Mouse (Mus musculus): ENCODE results near the gene Gps2. TPM values are rescaled to one million over a fixed set of nuclear protein-coding genes. Genes with fewer than 3 reads are reported as not detected.

The Gps2 gene
- total RNA-seq, 2 experiments from 2014 or later = 34.6 to 35.2 TPM

- no peak for DNase-seq
Observed at GRCm38 (mm10) chr11:69886907-69887635, 26.6 kb upstream of the Gps2 start.

- no peak for DNase-seq
Observed at GRCm38 (mm10) chr11:69891482-69891881, 22.2 kb upstream of the Gps2 start.

- no peak for DNase-seq
Observed at GRCm38 (mm10) chr11:69894671-69895070, 19.0 kb upstream of the Gps2 start.

- DNase-seq = no peak
Observed at GRCm38 (mm10) chr11:69895291-69895690, 18.4 kb upstream of the Gps2 start, which contains the start of gene Acap1. Acap1 (minus strand) TSS chr11:69895539.

- DNase-seq = no peak
Observed at GRCm38 (mm10) chr11:69899870-69900269, 13.8 kb upstream of the Gps2 start.

GRCm38 (mm10) chr11:69900471-69901405, 12.9 kb upstream of the Gps2 start, which contains the start of the genes 2810408A11Rik and Neurl4:
2810408A11Rik (minus strand) TSS chr11:69900987.
Neurl4 (plus strand) TSS chr11:69901072.
- DNase-seq = peak; percentile 88

- peak; percentile 98 for DNase-seq
Observed at GRCm38 (mm10) chr11:69901406-69901846, 12.3 kb upstream of the Gps2 start.

- no peak for DNase-seq
Observed at GRCm38 (mm10) chr11:69901993-69902392, 11.7 kb upstream of the Gps2 start.

- no peak for DNase-seq
Observed at GRCm38 (mm10) chr11:69902972-69903371, 10.7 kb upstream of the Gps2 start.

GRCm38 (mm10) chr11:69904311-69904710, 9.4 kb upstream of the Gps2 start:
- no peak for DNase-seq

GRCm38 (mm10) chr11:69908645-69909044, 5.0 kb upstream of the Gps2 start:
- DNase-seq = no peak

GRCm38 (mm10) chr11:69909174-69909573, 4.5 kb upstream of the Gps2 start:
- no peak for DNase-seq

GRCm38 (mm10) chr11:69910177-69910576, 3.5 kb upstream of the Gps2 start:
- no peak for DNase-seq

GRCm38 (mm10) chr11:69910781-69911560, 2.7 kb upstream of the Gps2 start:
- no peak for DNase-seq

- DNase-seq = no peak
Observed at GRCm38 (mm10) chr11:69911701-69912100, 2.0 kb upstream of the Gps2 start.

GRCm38 (mm10) chr11:69912716-69913530, 765 bp upstream of the Gps2 start:
- no peak for DNase-seq

- DNase-seq = no peak
Observed at GRCm38 (mm10) chr11:69914372-69914764, 680 bp downstream of the Gps2 start.

- DNase-seq = no peak
Observed at GRCm38 (mm10) chr11:69914917-69915430, 1.3 kb downstream of the Gps2 start.

GRCm38 (mm10) chr11:69915667-69916627, 2.3 kb downstream of the Gps2 start:
- DNase-seq = no peak

All from gastrocnemius, postnatal 25 days (tissue).